16 mouse cellular contexts compared by ENCODE assay signal in genomic region chr8:106001908-106002307, GRCm38 (mm10). TPM values are rescaled to one million over a fixed set of nuclear protein-coding genes. Genes with fewer than 3 reads are reported as not detected.
"Had no signal": no experiment of that assay in that cellular context is flagged by ENCODE, and none has a peak within 500 bp of the region (broad histone marks: within the 10 kb centered on the region; RNA-seq: fewer than 3 reads in every experiment).

No protein-coding gene starts in this region.

- H3K36me3 ChIP-seq: limb, embryonic 10.5 days; liver, embryonic 15.5 days; midbrain, embryonic 13.5 days had no signal

- H3K4me3 ChIP-seq: limb, embryonic 10.5 days; liver, embryonic 15.5 days; midbrain, embryonic 13.5 days had no signal

- H3K4me1 ChIP-seq: limb, embryonic 10.5 days; midbrain, embryonic 13.5 days had no signal

- H3K27me3 ChIP-seq: liver, embryonic 15.5 days had no signal

- ATAC-seq: lung, postnatal 0 days; midbrain, embryonic 13.5 days had no signal

- DNase-seq: kidney, postnatal 14 days; lung, adult 2 months; lung, postnatal 36 days; right cerebral cortex, postnatal 4 days; spleen, adult 18-20 months; thymus, adult 18-20 months; thymus, postnatal 14 days had no signal

- H3K27ac ChIP-seq: limb, embryonic 10.5 days; liver, embryonic 15.5 days; midbrain, embryonic 13.5 days had no signal

RNA-seq across cellular contexts. Expression of gene Dpep2nb, which starts 3.9 kb away (rescaled TPM):
- polyA plus RNA-seq: large intestine, adult 2 months; limb, embryonic 10.5 days; liver, embryonic 11.5 days; liver, embryonic 15.5 days; lung, adult 2 months; lung, postnatal 0 days; midbrain, embryonic 13.5 days; midbrain, postnatal 0 days had no signal

RNA-seq across cellular contexts. Expression of gene Dpep3, which starts 22.7 kb away (rescaled TPM):
- polyA plus RNA-seq: limb, embryonic 10.5 days; liver, embryonic 11.5 days; liver, embryonic 15.5 days; lung, postnatal 0 days; midbrain, embryonic 13.5 days; midbrain, postnatal 0 days; neural tube, embryonic 14.5 days; stomach, embryonic 14.5 days had no signal
